Mouse (Mus musculus) testis, adult 2 months (tissue): ENCODE data around the gene Pakap.

ENCODE experiments used
- CTCF ChIP-seq: fragments of 200-500 bp; IDR thresholded peaks from 2 replicates; pipeline ENCODE4 v1.5.1; 2012; ENCODE audit warnings: low read depth, mild to moderate bottlenecking, inconsistent platforms, low read length, moderate library complexity; ENCODE audit not compliant: control insufficient read depth, insufficient read depth, insufficient replicate concordance
- POLR2A ChIP-seq: fragments of 200-500 bp; IDR thresholded peaks from 2 replicates; pipeline ENCODE4 v1.6.1; 2012; ENCODE audit warnings: low read depth, mild to moderate bottlenecking, inconsistent platforms, low read length, moderate library complexity; ENCODE audit not compliant: control insufficient read depth

GRCm38 (mm10) chr4:57821556-57822356, 253.8 kb downstream of the Pakap start:
- TF ChIP-seq CTCF = no peak
- TF ChIP-seq POLR2A = no peak
